Mouse (Mus musculus): ENCODE data around the gene Tmem208. TPM values are rescaled to one million over a fixed set of nuclear protein-coding genes. Genes with fewer than 3 reads are reported as not detected.

The Tmem208 gene
- 135 and 150 TPM in 2 replicates for polyA plus RNA-seq (2014; fragmentation: Nextera tagmentation; extraction: Ambion mirVana)

GRCm38 (mm10) chr8:105326141-105326672 is at the start of gene Tmem208, which contains the start of gene Lrrc29:
TSS of gene Tmem208 (plus strand) at chr8:105326354.
TSS of gene Lrrc29 (minus strand) at chr8:105326278.
- H3K9me3 ChIP-seq (ENCODE audit: control insufficient read depth, low read length) = no peaks in the 10 kb centered on the region
- under 1% methylated on average over 36 of the region's 36 CpGs for WGBS
- no peaks in the 10 kb centered on the region for H3K27me3 ChIP-seq (ENCODE audit: control insufficient read depth, insufficient read depth, low read length)
- H3K27ac ChIP-seq (ENCODE audit: low read depth, low read length) = peak within 1 kb of the TSS; percentile 82
- peaks cover 23% of the 10 kb centered on the region for H3K36me3 ChIP-seq (ENCODE audit: control insufficient read depth, insufficient read depth, low read length)
- ATAC-seq (ENCODE audit: low read depth) = peak; percentile 92
- H3K4me1 ChIP-seq (ENCODE audit: control insufficient read depth, insufficient read depth, low read length) = peaks cover 17% of the 10 kb centered on the region
- H3K4me2 ChIP-seq (ENCODE audit: low read depth, low read length) = peak within 1 kb of the TSS; percentile 92
- peak within 1 kb of the TSS; percentile 80 for H3K4me3 ChIP-seq (ENCODE audit: low read depth, low read length)
- H3K9ac ChIP-seq (replicated peaks; ENCODE audit: low read depth, low read length) = peak within 1 kb of the TSS; percentile 78

GRCm38 (mm10) chr8:105278911-105279334 is 47.2 kb upstream of the Tmem208 start:
- Histone ChIP-seq H3K4me2 (ENCODE audit: low read depth, low read length) (peak overlapping the region; percentile 6; the same call in 1 of the 2 replicates), H3K4me1 (ENCODE audit: control insufficient read depth, insufficient read depth, low read length) (0 out of 2 replicates have a peak, but pooled peaks cover 2% of the 10 kb centered on the region), H3K27ac (ENCODE audit: low read depth, low read length) (no peak overlapping the region), H3K4me3 (ENCODE audit: low read depth, low read length) (no peak overlapping the region), H3K27me3 (ENCODE audit: control insufficient read depth, insufficient read depth, low read length) (peaks cover 18% of the 10 kb centered on the region), H3K36me3 (ENCODE audit: control insufficient read depth, insufficient read depth, low read length) (peaks cover 21% of the 10 kb centered on the region; the same call in 1 of the 2 replicates), H3K9ac (replicated peaks; ENCODE audit: low read depth, low read length) (no peak overlapping the region), H3K9me3 (ENCODE audit: control insufficient read depth, low read length) (no peaks in the 10 kb centered on the region)
- peak; percentile 71 for ATAC-seq (ENCODE audit: low read depth)
- WGBS = 2% methylated on average over 28 of the region's 28 CpGs

- Histone ChIP-seq H3K4me2 (ENCODE audit: low read depth, low read length) (no peak overlapping the region), H3K4me1 (ENCODE audit: control insufficient read depth, insufficient read depth, low read length) (0 out of 2 replicates have a peak, but pooled peaks cover 2% of the 10 kb centered on the region), H3K9me3 (ENCODE audit: control insufficient read depth, low read length) (no peaks in the 10 kb centered on the region), H3K9ac (replicated peaks; ENCODE audit: low read depth, low read length) (no peak overlapping the region), H3K27me3 (ENCODE audit: control insufficient read depth, insufficient read depth, low read length) (peaks cover 8% of the 10 kb centered on the region), H3K27ac (ENCODE audit: low read depth, low read length) (no peak overlapping the region), H3K36me3 (ENCODE audit: control insufficient read depth, insufficient read depth, low read length) (peaks cover 30% of the 10 kb centered on the region; the same call in 1 of the 2 replicates), H3K4me3 (ENCODE audit: low read depth, low read length) (no peak overlapping the region)
- WGBS = 74% methylated on average over 3 of the region's 3 CpGs
- no peak for ATAC-seq (ENCODE audit: low read depth)
Observed at GRCm38 (mm10) chr8:105280567-105280966, 45.6 kb upstream of the Tmem208 start.

GRCm38 (mm10) chr8:105281821-105282220 is 44.3 kb upstream of the Tmem208 start:
- no peak overlapping the region for H3K4me3 ChIP-seq (ENCODE audit: low read depth, low read length)
- WGBS = 87% methylated on average over 12 of the region's 12 CpGs
- ATAC-seq (ENCODE audit: low read depth) = no peak
- H3K36me3 ChIP-seq (ENCODE audit: control insufficient read depth, insufficient read depth, low read length) = peaks cover 30% of the 10 kb centered on the region; the same call in 1 of the 2 replicates
- peaks cover 4% of the 10 kb centered on the region; the same call in 1 of the 2 replicates for H3K4me1 ChIP-seq (ENCODE audit: control insufficient read depth, insufficient read depth, low read length)
- peaks cover 8% of the 10 kb centered on the region for H3K27me3 ChIP-seq (ENCODE audit: control insufficient read depth, insufficient read depth, low read length)
- H3K9me3 ChIP-seq (ENCODE audit: control insufficient read depth, low read length) = no peaks in the 10 kb centered on the region
- H3K27ac ChIP-seq (ENCODE audit: low read depth, low read length) = no peak overlapping the region
- no peak overlapping the region for H3K4me2 ChIP-seq (ENCODE audit: low read depth, low read length)
- no peak overlapping the region for H3K9ac ChIP-seq (replicated peaks; ENCODE audit: low read depth, low read length)

GRCm38 (mm10) chr8:105282239-105282638 is 43.9 kb upstream of the Tmem208 start:
- 93% methylated on average over 4 of the region's 4 CpGs for WGBS
- H3K27ac ChIP-seq (ENCODE audit: low read depth, low read length) = no peak overlapping the region
- H3K4me3 ChIP-seq (ENCODE audit: low read depth, low read length) = no peak overlapping the region
- H3K27me3 ChIP-seq (ENCODE audit: control insufficient read depth, insufficient read depth, low read length) = peaks cover 6% of the 10 kb centered on the region
- peaks cover 9% of the 10 kb centered on the region; the same call in 1 of the 2 replicates for H3K4me1 ChIP-seq (ENCODE audit: control insufficient read depth, insufficient read depth, low read length)
- H3K9me3 ChIP-seq (ENCODE audit: control insufficient read depth, low read length) = no peaks in the 10 kb centered on the region
- H3K9ac ChIP-seq (replicated peaks; ENCODE audit: low read depth, low read length) = no peak overlapping the region
- H3K36me3 ChIP-seq (ENCODE audit: control insufficient read depth, insufficient read depth, low read length) = peaks cover 30% of the 10 kb centered on the region; the same call in 1 of the 2 replicates
- ATAC-seq (ENCODE audit: low read depth) = no peak
- H3K4me2 ChIP-seq (ENCODE audit: low read depth, low read length) = no peak overlapping the region

GRCm38 (mm10) chr8:105283074-105283473 is 43.1 kb upstream of the Tmem208 start:
- Histone ChIP-seq H3K9ac (replicated peaks; ENCODE audit: low read depth, low read length) (no peak overlapping the region), H3K4me2 (ENCODE audit: low read depth, low read length) (no peak overlapping the region), H3K4me1 (ENCODE audit: control insufficient read depth, insufficient read depth, low read length) (peaks cover 13% of the 10 kb centered on the region; the same call in 1 of the 2 replicates), H3K9me3 (ENCODE audit: control insufficient read depth, low read length) (no peaks in the 10 kb centered on the region), H3K27ac (ENCODE audit: low read depth, low read length) (no peak overlapping the region), H3K4me3 (ENCODE audit: low read depth, low read length) (no peak overlapping the region), H3K27me3 (ENCODE audit: control insufficient read depth, insufficient read depth, low read length) (peaks cover 2% of the 10 kb centered on the region; the same call in 1 of the 2 replicates), H3K36me3 (ENCODE audit: control insufficient read depth, insufficient read depth, low read length) (peaks cover 30% of the 10 kb centered on the region; the same call in 1 of the 2 replicates)
- 25% methylated on average over 23 of the region's 23 CpGs for WGBS
- no peak; the same call in 1 of the 2 replicates for ATAC-seq (ENCODE audit: low read depth)

- Histone ChIP-seq H3K9me3 (ENCODE audit: control insufficient read depth, low read length) (no peaks in the 10 kb centered on the region), H3K27ac (ENCODE audit: low read depth, low read length) (no peak overlapping the region), H3K27me3 (ENCODE audit: control insufficient read depth, insufficient read depth, low read length) (no peaks in the 10 kb centered on the region), H3K36me3 (ENCODE audit: control insufficient read depth, insufficient read depth, low read length) (peaks cover 25% of the 10 kb centered on the region; the same call in 1 of the 2 replicates), H3K4me2 (ENCODE audit: low read depth, low read length) (no peak overlapping the region), H3K9ac (replicated peaks; ENCODE audit: low read depth, low read length) (no peak overlapping the region), H3K4me3 (ENCODE audit: low read depth, low read length) (no peak overlapping the region), H3K4me1 (ENCODE audit: control insufficient read depth, insufficient read depth, low read length) (peaks cover 19% of the 10 kb centered on the region)
- ATAC-seq (ENCODE audit: low read depth) = no peak
- 40% methylated on average over 12 of the region's 12 CpGs for WGBS
Observed at GRCm38 (mm10) chr8:105285514-105285913, 40.6 kb upstream of the Tmem208 start.

GRCm38 (mm10) chr8:105286907-105287306 is 39.2 kb upstream of the Tmem208 start:
- Histone ChIP-seq H3K4me1 (ENCODE audit: control insufficient read depth, insufficient read depth, low read length) (peaks cover 23% of the 10 kb centered on the region), H3K4me2 (ENCODE audit: low read depth, low read length) (peak overlapping the region; percentile 78; the same call in 1 of the 2 replicates), H3K27ac (ENCODE audit: low read depth, low read length) (no peak overlapping the region), H3K36me3 (ENCODE audit: control insufficient read depth, insufficient read depth, low read length) (peaks cover 18% of the 10 kb centered on the region; the same call in 1 of the 2 replicates), H3K9ac (replicated peaks; ENCODE audit: low read depth, low read length) (no peak overlapping the region), H3K27me3 (ENCODE audit: control insufficient read depth, insufficient read depth, low read length) (no peaks in the 10 kb centered on the region), H3K4me3 (ENCODE audit: low read depth, low read length) (no peak overlapping the region; the same call in 1 of the 2 replicates), H3K9me3 (ENCODE audit: control insufficient read depth, low read length) (no peaks in the 10 kb centered on the region)
- 78% methylated on average over 4 of the region's 4 CpGs for WGBS
- no peak for ATAC-seq (ENCODE audit: low read depth)

GRCm38 (mm10) chr8:105288231-105288630 is 37.9 kb upstream of the Tmem208 start:
- Histone ChIP-seq H3K36me3 (ENCODE audit: control insufficient read depth, insufficient read depth, low read length) (peaks cover 11% of the 10 kb centered on the region; the same call in 1 of the 2 replicates), H3K4me1 (ENCODE audit: control insufficient read depth, insufficient read depth, low read length) (peaks cover 23% of the 10 kb centered on the region), H3K4me2 (ENCODE audit: low read depth, low read length) (peak overlapping the region; percentile 78), H3K4me3 (ENCODE audit: low read depth, low read length) (peak overlapping the region; percentile 38), H3K27me3 (ENCODE audit: control insufficient read depth, insufficient read depth, low read length) (no peaks in the 10 kb centered on the region), H3K27ac (ENCODE audit: low read depth, low read length) (no peak overlapping the region), H3K9ac (replicated peaks; ENCODE audit: low read depth, low read length) (peak overlapping the region; percentile 2; the same call in 1 of the 2 replicates), H3K9me3 (ENCODE audit: control insufficient read depth, low read length) (no peaks in the 10 kb centered on the region)
- 89% methylated on average over 5 of the region's 5 CpGs for WGBS
- no peak for ATAC-seq (ENCODE audit: low read depth)

All from neural tube, embryonic 14.5 days (tissue).